Mouse (Mus musculus) Muller cell, postnatal 12 days (primary cell): ENCODE data around the gene Slc25a48.

ENCODE experiments used
- DNase-seq: peaks from one replicate; pipeline ENCODE4 v3.0.0-alpha.2; 2015; ENCODE audit errors: inconsistent ontology term

The Slc25a48 gene

DNA sequence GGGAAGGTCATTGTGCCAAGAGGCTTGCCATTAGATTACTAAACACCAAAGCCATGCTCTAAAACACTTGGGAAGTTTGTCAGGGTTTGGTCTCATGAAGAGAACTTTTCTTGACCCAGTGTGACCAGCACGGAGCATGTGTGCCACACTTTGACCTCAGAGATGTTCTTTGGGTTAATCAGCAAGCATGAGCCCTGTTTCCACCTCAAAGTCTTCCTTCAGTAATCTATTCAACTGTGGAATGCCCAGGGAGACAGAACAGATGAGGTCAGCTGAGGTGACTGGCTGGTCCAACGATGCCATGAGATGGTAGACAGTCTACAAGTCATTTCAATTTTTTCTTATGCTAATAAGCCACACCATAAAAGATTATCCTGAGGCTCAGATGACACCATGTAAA, 71.6 kb downstream of the Slc25a48 start:
- DNase-seq = no peak

- DNase-seq = peak; percentile 63
Measured at GRCm38 (mm10) chr13:56513595-56513994, 75.4 kb downstream of the Slc25a48 start.

DNA sequence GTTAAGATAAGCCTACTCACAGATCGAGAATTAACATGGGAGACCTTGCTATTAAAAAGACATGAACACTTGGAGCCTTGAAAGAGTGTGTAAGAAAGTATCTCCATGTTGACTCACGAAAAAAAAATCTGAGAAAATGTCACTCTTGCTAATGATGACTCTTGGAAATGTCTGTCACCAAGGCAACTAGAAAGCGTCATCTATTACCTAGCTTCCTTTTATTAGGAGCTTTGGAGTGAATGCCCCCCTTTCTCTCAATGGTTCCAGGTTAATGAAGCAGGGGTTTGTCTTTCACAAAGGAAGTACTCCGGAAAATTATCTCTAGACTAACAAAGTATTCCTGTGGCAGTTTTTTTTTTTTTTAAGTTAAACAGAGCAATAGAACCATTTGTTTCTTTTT, 78.2 kb downstream of the Slc25a48 start:
- peak; percentile 64 for DNase-seq

- DNase-seq = peak; percentile 17
Measured at GRCm38 (mm10) chr13:56516816-56517215, 78.7 kb downstream of the Slc25a48 start.

GRCm38 (mm10) chr13:56522081-56522820, 84.1 kb downstream of the Slc25a48 start, which contains the start of gene Fbxl21:
TSS of gene Fbxl21 (plus strand) at chr13:56522472.
- peak; percentile 96 for DNase-seq

- DNase-seq = no peak
Measured at GRCm38 (mm10) chr13:56522821-56523167, 84.6 kb downstream of the Slc25a48 start.
